Mouse (Mus musculus) ES-Bruce4 (cell line): Measurements from ENCODE around the gene Mob1a. TPM values are rescaled to one million over a fixed set of nuclear protein-coding genes. Genes with fewer than 3 reads are reported as not detected.

Source experiments
- H3K27ac ChIP-seq: 2 replicates; pipeline ENCODE4 v1.5.1; 2012; ENCODE audit warnings: low read length, inconsistent platforms; ENCODE audit not compliant: insufficient read depth
- H3K27me3 ChIP-seq: 2 replicates; pipeline ENCODE4 v1.6.1; 2012; ENCODE audit warnings: mild to moderate bottlenecking, low read length, inconsistent platforms; ENCODE audit not compliant: control insufficient read depth, poor library complexity, insufficient read depth, severe bottlenecking
- H3K36me3 ChIP-seq: 2 replicates; pipeline ENCODE4 v1.6.1; 2012; ENCODE audit warnings: inconsistent platforms, mild to moderate bottlenecking, low read length, moderate library complexity; ENCODE audit not compliant: control insufficient read depth, poor library complexity, insufficient read depth, severe bottlenecking
- H3K4me1 ChIP-seq: one replicate; pipeline ENCODE4 v1.8.1; 2011; ENCODE audit warnings: low read length; ENCODE audit not compliant: control insufficient read depth, insufficient read depth
- H3K4me3 ChIP-seq: 2 replicates; pipeline ENCODE4 v1.5.1; 2011; ENCODE audit warnings: low read depth, mild to moderate bottlenecking, low read length
- H3K9ac ChIP-seq: 2 replicates; pipeline ENCODE4 v1.6.1; 2012; ENCODE audit warnings: low read depth, mild to moderate bottlenecking, inconsistent platforms; ENCODE audit not compliant: poor library complexity, severe bottlenecking
- H3K9me3 ChIP-seq: replicated peaks from 2 replicates; pipeline ENCODE4 v1.6.1; 2012; ENCODE audit warnings: mild to moderate bottlenecking, low read length, inconsistent platforms; ENCODE audit not compliant: control insufficient read depth, poor library complexity, insufficient read depth, severe bottlenecking
- CTCF ChIP-seq: IDR thresholded peaks from one replicate; pipeline ENCODE4 v1.8.1; 2011; ENCODE audit warnings: low read depth, low read length
- EP300 ChIP-seq: IDR thresholded peaks from 2 replicates; pipeline ENCODE4 v1.6.1; 2011; ENCODE audit warnings: low read depth, low read length; ENCODE audit not compliant: insufficient read depth
- POLR2A ChIP-seq: IDR thresholded peaks from one replicate; pipeline ENCODE4 v1.8.1; 2011; ENCODE audit warnings: low read length; ENCODE audit not compliant: insufficient read depth
- polyA plus RNA-seq: library from polyadenylated mRNA; stranded (reverse); fragments of >200 nt; gene quantifications from 2 replicates; pipeline ENCODE4 v1.2.4, GENCODE M21; 2011; ENCODE audit warnings: low read depth; ENCODE audit not compliant: missing spikeins, insufficient read depth, insufficient read length

Gene Mob1a
- polyA plus RNA-seq, 1 experiment, result 62.1 TPM

- peaks cover 20% of the 10 kb centered on the region for H3K36me3 ChIP-seq
- H3K4me1 ChIP-seq, result no peaks in the 10 kb centered on the region
- H3K4me3 ChIP-seq, result no peak overlapping the region
- no peaks in the 10 kb centered on the region for H3K27me3 ChIP-seq
- TF ChIP-seq POLR2A (no peak), CTCF (no peak), EP300 (no peak)
- H3K27ac ChIP-seq, result no peak overlapping the region
- H3K9ac ChIP-seq, result no peak overlapping the region
- no peaks in the 10 kb centered on the region for H3K9me3 ChIP-seq
Observed at GRCm38 (mm10) chr6:83301294-83301693, 24.5 kb upstream of the Mob1a start.

- TF ChIP-seq EP300 (no peak), POLR2A (no peak), CTCF (no peak)
- Histone ChIP-seq H3K9ac (no peak overlapping the region), H3K27me3 (no peaks in the 10 kb centered on the region), H3K9me3 (no peaks in the 10 kb centered on the region), H3K4me1 (no peaks in the 10 kb centered on the region), H3K27ac (no peak overlapping the region), H3K4me3 (no peak overlapping the region), H3K36me3 (peaks cover 25% of the 10 kb centered on the region)
Observed at GRCm38 (mm10) chr6:83302264-83302663, 23.6 kb upstream of the Mob1a start.

- H3K27ac ChIP-seq, result no peak overlapping the region
- H3K4me1 ChIP-seq, result no peaks in the 10 kb centered on the region
- no peak overlapping the region for H3K4me3 ChIP-seq
- no peak for TF ChIP-seq EP300
- no peak for TF ChIP-seq CTCF
- no peak for TF ChIP-seq POLR2A
- peaks cover 72% of the 10 kb centered on the region for H3K36me3 ChIP-seq
- H3K9me3 ChIP-seq, result no peaks in the 10 kb centered on the region
- no peak overlapping the region for H3K9ac ChIP-seq
- no peaks in the 10 kb centered on the region for H3K27me3 ChIP-seq
Observed at GRCm38 (mm10) chr6:83309017-83309416, 16.8 kb upstream of the Mob1a start.

GRCm38 (mm10) chr6:83311206-83311605, 14.6 kb upstream of the Mob1a start:
- Histone ChIP-seq H3K9me3 (no peaks in the 10 kb centered on the region), H3K36me3 (peaks cover 54% of the 10 kb centered on the region), H3K4me3 (no peak overlapping the region), H3K27ac (no peak overlapping the region), H3K9ac (no peak overlapping the region), H3K27me3 (no peaks in the 10 kb centered on the region), H3K4me1 (no peaks in the 10 kb centered on the region)
- TF ChIP-seq CTCF (no peak), EP300 (no peak), POLR2A (no peak)

- peaks cover 52% of the 10 kb centered on the region for H3K36me3 ChIP-seq
Observed at GRCm38 (mm10) chr6:83312021-83312420, 13.8 kb upstream of the Mob1a start.

GRCm38 (mm10) chr6:83312514-83312913, 13.3 kb upstream of the Mob1a start:
- Histone ChIP-seq H3K4me3 (no peak overlapping the region), H3K9ac (no peak overlapping the region), H3K27me3 (no peaks in the 10 kb centered on the region), H3K36me3 (peaks cover 49% of the 10 kb centered on the region), H3K27ac (no peak overlapping the region), H3K9me3 (no peaks in the 10 kb centered on the region), H3K4me1 (no peaks in the 10 kb centered on the region)
- TF ChIP-seq CTCF, result no peak
- TF ChIP-seq POLR2A, result no peak
- no peak for TF ChIP-seq EP300

More at GRCm38 (mm10) chr6:83312021-83312420, 13.8 kb upstream of the Mob1a start:
- H3K4me1 ChIP-seq, result no peaks in the 10 kb centered on the region
- no peak for TF ChIP-seq CTCF
- TF ChIP-seq POLR2A, result no peak
- H3K9me3 ChIP-seq, result no peaks in the 10 kb centered on the region
- H3K27me3 ChIP-seq, result no peaks in the 10 kb centered on the region
- no peak overlapping the region for H3K4me3 ChIP-seq
- H3K27ac ChIP-seq, result no peak overlapping the region
- no peak overlapping the region for H3K9ac ChIP-seq

GRCm38 (mm10) chr6:83315293-83315692, 10.5 kb upstream of the Mob1a start:
- TF ChIP-seq POLR2A (no peak), CTCF (no peak), EP300 (no peak)
- H3K9ac ChIP-seq, result no peak overlapping the region
- no peaks in the 10 kb centered on the region for H3K9me3 ChIP-seq
- no peak overlapping the region for H3K4me3 ChIP-seq
- H3K27me3 ChIP-seq, result no peaks in the 10 kb centered on the region
- no peaks in the 10 kb centered on the region for H3K4me1 ChIP-seq
- H3K27ac ChIP-seq, result no peak overlapping the region
- H3K36me3 ChIP-seq, result peaks cover 28% of the 10 kb centered on the region
